Mouse (Mus musculus) MEL (cell line): ENCODE measurements around the gene Vat1. TPM values are rescaled to one million over a fixed set of nuclear protein-coding genes. Genes with fewer than 3 reads are reported as not detected.
"Not testable (repeated sequence)": the region's sequence is repeated elsewhere in the genome, so short reads cannot be mapped to it uniquely, and the experiment has no call there.

Experiments used
- DNase-seq: peaks from one replicate; pipeline ENCODE4 v3.0.0; 2011; ENCODE audit warnings: low read depth, low spot score
- H3K27ac ChIP-seq: 2 replicates; pipeline ENCODE4 v1.5.1; 2012; ENCODE audit warnings: low read depth, mild to moderate bottlenecking, control low read depth, low read length, moderate library complexity; ENCODE audit not compliant: control insufficient read depth
- H3K27me3 ChIP-seq, 2 experiments: fragments of 150-350 bp in 1 of 2; sonication (generic) in 1 of 2; 2 replicates each; pipeline ENCODE4 v1.6.1; 2012; ENCODE audit warnings: low read length in 2 of 2, mild to moderate bottlenecking in 2 of 2, improper control_type of control experiment in 1 of 2, moderate library complexity in 1 of 2; ENCODE audit not compliant: insufficient read depth in 2 of 2, control insufficient read depth in 1 of 2
- H3K36me3 ChIP-seq, 2 experiments: 2 replicates each; pipeline ENCODE4 v1.6.1; 2012 to 2014; ENCODE audit warnings: low read length in 2 of 2, improper control_type of control experiment in 1 of 2, inconsistent platforms in 1 of 2, mild to moderate bottlenecking in 1 of 2; ENCODE audit not compliant: insufficient read depth in 2 of 2, control insufficient read depth in 1 of 2
- H3K4me1 ChIP-seq, 2 experiments: fragments of 150-350 bp in 1 of 2; sonication (generic) in 1 of 2; 2 replicates each; pipeline ENCODE4 v1.6.1; 2012; ENCODE audit warnings: low read length in 2 of 2, improper control_type of control experiment in 1 of 2, mild to moderate bottlenecking in 1 of 2; ENCODE audit not compliant: insufficient read depth in 2 of 2, control insufficient read depth in 1 of 2
- H3K4me3 ChIP-seq, 2 experiments: fragments of 150-350 bp in 1 of 2; sonication (generic) in 1 of 2; 2 replicates each; pipeline ENCODE4 v1.5.1; 2012; ENCODE audit warnings: low read depth in 2 of 2, low read length in 2 of 2, mild to moderate bottlenecking in 2 of 2, moderate library complexity in 2 of 2, control low read depth in 1 of 2, improper control_type of control experiment in 1 of 2; ENCODE audit not compliant: control insufficient read depth in 1 of 2, insufficient read depth in 1 of 2
- H3K79me2 ChIP-seq: 2 replicates; pipeline ENCODE4 v1.6.1; 2012; ENCODE audit warnings: mild to moderate bottlenecking, low read length, moderate library complexity; ENCODE audit not compliant: control insufficient read depth, poor library complexity, insufficient read depth
- H3K9ac ChIP-seq: 2 replicates; pipeline ENCODE4 v1.6.1; 2012; ENCODE audit warnings: low read depth, mild to moderate bottlenecking, control low read depth, low read length, moderate library complexity; ENCODE audit not compliant: control insufficient read depth, poor library complexity, severe bottlenecking
- H3K9me3 ChIP-seq: fragments of 150-350 bp; sonication (generic); replicated peaks from 2 replicates; pipeline ENCODE4 v1.6.1; 2012; ENCODE audit warnings: mild to moderate bottlenecking, low read length, improper control_type of control experiment, moderate library complexity; ENCODE audit not compliant: insufficient read depth
- CHD1 ChIP-seq: IDR thresholded peaks from 2 replicates; pipeline ENCODE4 v1.6.1; 2012; ENCODE audit warnings: low read depth, mild to moderate bottlenecking, inconsistent platforms, low read length, improper control_type of control experiment
- CTCF ChIP-seq, 3 experiments: IDR thresholded peaks in 2 of 3; conservative IDR thresholded peaks in 1 of 3; 2 replicates each; pipeline ENCODE4 v1.5.1; 2011 to 2012; ENCODE audit warnings: low read length in 3 of 3, low read depth in 2 of 3, mild to moderate bottlenecking in 2 of 3, improper control_type of control experiment in 1 of 3, inconsistent platforms in 1 of 3, mixed read lengths in 1 of 3, moderate library complexity in 1 of 3; ENCODE audit not compliant: control insufficient read depth in 1 of 3, insufficient read depth in 1 of 3, poor library complexity in 1 of 3, severe bottlenecking in 1 of 3
- E2F4 ChIP-seq: IDR thresholded peaks from 2 replicates; pipeline ENCODE4 v1.6.1; 2011; ENCODE audit warnings: low read depth, low read length, improper control_type of control experiment, borderline replicate concordance
- EP300 ChIP-seq, 2 experiments: IDR thresholded peaks; 2 replicates each; pipeline ENCODE4 v1.6.1; 2011; ENCODE audit warnings: improper control_type of control experiment in 2 of 2, low read length in 2 of 2, low read depth in 1 of 2, mild to moderate bottlenecking in 1 of 2
- GATA1 ChIP-seq: IDR thresholded peaks from 2 replicates; pipeline ENCODE4 v1.6.1; 2011; ENCODE audit warnings: low read depth, low read length, improper control_type of control experiment
- MAX ChIP-seq: IDR thresholded peaks from 2 replicates; pipeline ENCODE4 v1.6.1; 2011; ENCODE audit warnings: low read length, improper control_type of control experiment
- MXI1 ChIP-seq: IDR thresholded peaks from 2 replicates; pipeline ENCODE4 v1.6.1; 2011; ENCODE audit warnings: mild to moderate bottlenecking, low read depth, low read length, improper control_type of control experiment
- MYB ChIP-seq: IDR thresholded peaks from 2 replicates; pipeline ENCODE4 v1.6.1; 2011; ENCODE audit warnings: mild to moderate bottlenecking, low read depth, low read length, improper control_type of control experiment
- RAD21 ChIP-seq: IDR thresholded peaks from 2 replicates; pipeline ENCODE4 v1.6.1; 2011; ENCODE audit warnings: mild to moderate bottlenecking, low read depth, low read length, improper control_type of control experiment
- SIN3A ChIP-seq: IDR thresholded peaks from 2 replicates; pipeline ENCODE4 v1.6.1; 2012; ENCODE audit warnings: low read length, improper control_type of control experiment, inconsistent platforms
- SMC3 ChIP-seq: IDR thresholded peaks from 2 replicates; pipeline ENCODE4 v1.6.1; 2011; ENCODE audit warnings: low read depth, low read length, improper control_type of control experiment
- TBP ChIP-seq: IDR thresholded peaks from 2 replicates; pipeline ENCODE4 v1.8.0; 2011; ENCODE audit warnings: low read depth, low read length, improper control_type of control experiment
- USF1 ChIP-seq: IDR thresholded peaks from 2 replicates; pipeline ENCODE4 v1.6.1; 2014; ENCODE audit warnings: low read depth, mild to moderate bottlenecking, inconsistent platforms, low read length, improper control_type of control experiment, moderate library complexity
- ZNF384 ChIP-seq: IDR thresholded peaks from 2 replicates; pipeline ENCODE4 v1.6.1; 2012; ENCODE audit warnings: low read depth, mild to moderate bottlenecking, inconsistent platforms, low read length, improper control_type of control experiment
- polyA plus RNA-seq, 2 experiments: library from polyadenylated mRNA; stranded (reverse) in 1 of 2; unstranded in 1 of 2; fragments of >175 nt in 1 of 2; fragments of >200 nt in 1 of 2; gene quantifications; 2 replicates each; pipeline versions ENCODE4 v1.2.1 to v1.2.4; 2012; ENCODE audit warnings: low replicate concordance in 2 of 2, low read depth in 1 of 2; ENCODE audit not compliant: insufficient read length in 2 of 2, insufficient read depth in 1 of 2, missing spikeins in 1 of 2
- total RNA-seq: library from RNA; depleted of rRNA; stranded (reverse); fragments of 300-350 nt; gene quantifications from 2 replicates; pipeline ENCODE4 v1.2.3, GENCODE M21; 2012

Gene Vat1
- total and polyA plus RNA-seq, 3 experiments: 43.9 to 125 TPM; not detected in 1

- Histone ChIP-seq H3K27ac (no peak overlapping the region), H3K27me3 (no peaks in the 10 kb centered on the region), H3K36me3 (peaks cover 0 to 25% of the 10 kb centered on the region in 2 experiments; a peak in 2 of 4 replicates), H3K4me3 (no peak overlapping the region), H3K79me2 (peaks cover 1% of the 10 kb centered on the region), H3K9ac (peak overlapping the region; percentile 11; the same call in 1 of the 2 replicates), H3K4me1 (peaks cover 17 to 29% of the 10 kb centered on the region in 2 experiments), H3K9me3 (no peaks in the 10 kb centered on the region)
- peak; percentile 87 for DNase-seq
- peak; percentile 65 for TF ChIP-seq RAD21
- TF ChIP-seq TBP: peak; percentile 56; the same call in 1 of the 2 replicates
- 0 out of 2 replicates have a peak, but pooled peaks have one; percentile 12 for TF ChIP-seq MAX
- TF ChIP-seq SMC3: peak; percentile 49
- TF ChIP-seq ZNF384: no peak
- TF ChIP-seq CHD1: no peak
- TF ChIP-seq SIN3A: peak; percentile 51; the same call in 1 of the 2 replicates
- peak; percentile 38; the same call in 1 of the 2 replicates for TF ChIP-seq MXI1
- peak; percentile 41 to 74 (median 74) for TF ChIP-seq CTCF (IDR thresholded peaks at IDR 0.05 in 2 of 3, conservative IDR thresholded peaks at IDR 0.05 in 1 of 3; ENCODE audit: control insufficient read depth in 1 of 3, insufficient read depth in 1 of 3, low read depth in 2 of 3, low read length in 3 of 3, poor library complexity in 1 of 3, severe bottlenecking in 1 of 3)
- no peak for TF ChIP-seq E2F4
- no peak for TF ChIP-seq EP300 (IDR thresholded peaks at IDR 0.05; ENCODE audit: low read depth in 1 of 2, low read length in 2 of 2)
- TF ChIP-seq GATA1: no peak
- TF ChIP-seq MYB: no peak
Measured at GRCm38 (mm10) chr11:101450394-101450793, 15.6 kb downstream of the Vat1 start.

- H3K79me2 ChIP-seq: not testable (repeated sequence)
- peak overlapping the region; percentile 86 for H3K9ac ChIP-seq
Measured at GRCm38 (mm10) chr11:101449596-101449995, 16.4 kb downstream of the Vat1 start.

GRCm38 (mm10) chr11:101448899-101449298 is 17.1 kb downstream of the Vat1 start:
- Histone ChIP-seq H3K79me2 (peaks cover 13% of the 10 kb centered on the region), H3K36me3 (peaks cover 11 to 37% of the 10 kb centered on the region in 2 experiments), H3K27ac (peak overlapping the region; percentile 96), H3K4me1 (peaks cover 20 to 40% of the 10 kb centered on the region in 2 experiments), H3K9ac (peak overlapping the region; percentile 86), H3K4me3 (peak overlapping the region; percentile 87 to 88), H3K9me3 (no peaks in the 10 kb centered on the region), H3K27me3 (no peaks in the 10 kb centered on the region)
- TF ChIP-seq GATA1: no peak
- peak; percentile 91 for TF ChIP-seq TBP
- peak; percentile 46 for TF ChIP-seq USF1
- peak; percentile 84 for DNase-seq

More at GRCm38 (mm10) chr11:101449596-101449995, 16.4 kb downstream of the Vat1 start:
- Histone ChIP-seq H3K36me3 (peaks cover 4 to 30% of the 10 kb centered on the region in 2 experiments), H3K4me3 (peak overlapping the region in 1 of 2 experiments; percentile 87; a peak in 2 of 4 replicates), H3K4me1 (peaks cover 17 to 34% of the 10 kb centered on the region in 2 experiments)
- not testable (repeated sequence) for DNase-seq, H3K27ac ChIP-seq, H3K9me3 ChIP-seq, H3K27me3 ChIP-seq
- TF ChIP-seq ZNF384 (peak; percentile 74), TBP (peak; percentile 90)
